Mouse (Mus musculus): ENCODE results near the gene Tcfl5. TPM values are rescaled to one million over a fixed set of nuclear protein-coding genes. Genes with fewer than 3 reads are reported as not detected.

Gene Tcfl5
- polyA plus RNA-seq, 1 experiment from 2014 or later = 0.13 TPM

DNA sequence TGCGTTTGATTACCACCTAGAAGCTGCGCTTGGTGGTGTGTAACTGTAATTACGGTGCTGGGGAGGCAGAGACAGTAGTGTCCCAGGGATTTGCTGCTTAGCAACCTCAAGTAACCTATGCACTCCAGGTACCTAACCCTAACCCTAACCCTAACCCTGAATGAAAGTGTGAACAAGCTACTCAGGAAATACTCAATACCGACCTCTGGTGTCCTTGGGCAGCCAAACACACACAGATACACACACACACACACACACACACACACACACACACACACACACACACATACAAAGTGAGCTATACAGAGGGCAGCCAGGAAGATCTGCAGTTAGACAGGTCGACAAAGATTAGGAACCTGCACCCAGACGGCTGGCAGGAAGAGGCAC is 53.8 kb downstream of the Tcfl5 start:
- H3K9me3 ChIP-seq (replicated peaks; ENCODE audit: low read length) = no peaks in the 10 kb centered on the region
- H3K4me3 ChIP-seq (replicated peaks; ENCODE audit: low read depth, low read length) = peak overlapping the region; percentile 68
- DNase-seq (ENCODE audit: low spot score) (no peak), ATAC-seq (replicated peaks; ENCODE audit: low FRiP score, low read depth) (no peak; the same call in 1 of the 2 replicates)
- H3K27me3 ChIP-seq (ENCODE audit: insufficient read depth, low read length) = no peaks in the 10 kb centered on the region
- H3K4me2 ChIP-seq (ENCODE audit: low read length) = peak overlapping the region; percentile 68
- H3K9ac ChIP-seq (ENCODE audit: low read depth, low read length) = peak overlapping the region; percentile 81
- peak overlapping the region; percentile 89 for H3K27ac ChIP-seq
- 54% methylated on average over 6 of the region's 6 CpGs for WGBS
- H3K36me3 ChIP-seq (ENCODE audit: insufficient read depth, low read length) = peaks cover 33% of the 10 kb centered on the region
- TF ChIP-seq CTCF (IDR thresholded peaks at IDR 0.05; ENCODE audit: low read depth) = peak; percentile 19; the same call in 1 of the 2 replicates
- H3K4me1 ChIP-seq (replicated peaks; ENCODE audit: insufficient read depth, low read length) = 0 out of 2 replicates have a peak, but pooled peaks cover 8% of the 10 kb centered on the region

DNA sequence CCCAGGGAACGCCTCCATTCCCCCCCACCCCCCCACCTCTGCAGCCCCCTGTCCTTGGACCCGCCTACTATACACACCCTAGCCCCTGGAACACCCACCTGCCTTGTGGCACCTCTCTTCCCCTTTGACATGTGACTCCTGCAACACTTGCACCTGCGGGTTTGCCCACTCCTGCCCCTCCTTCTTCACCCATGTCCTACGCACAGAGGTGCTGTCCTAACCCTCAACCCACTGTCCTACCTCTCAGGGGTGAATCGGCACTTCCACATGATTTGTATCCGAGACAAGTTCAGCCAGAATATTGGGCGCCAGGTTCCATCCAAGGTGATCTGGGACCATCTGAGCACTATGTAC is 59.4 kb downstream of the Tcfl5 start:
- H3K4me3 ChIP-seq (replicated peaks; ENCODE audit: low read depth, low read length) = peak overlapping the region; percentile 87
- DNase-seq (ENCODE audit: low spot score) (no peak), ATAC-seq (replicated peaks; ENCODE audit: low FRiP score, low read depth) (no peak; the same call in 1 of the 2 replicates)
- H3K9me3 ChIP-seq (replicated peaks; ENCODE audit: low read length) = no peaks in the 10 kb centered on the region
- TF ChIP-seq CTCF (IDR thresholded peaks at IDR 0.05; ENCODE audit: low read depth) = no peak
- H3K27ac ChIP-seq = no peak overlapping the region
- WGBS = 14% methylated on average over 7 of the region's 7 CpGs
- H3K27me3 ChIP-seq (ENCODE audit: insufficient read depth, low read length) = no peaks in the 10 kb centered on the region
- 0 out of 2 replicates have a peak, but pooled peaks cover 10% of the 10 kb centered on the region for H3K36me3 ChIP-seq (ENCODE audit: insufficient read depth, low read length)
- H3K4me2 ChIP-seq (ENCODE audit: low read length) = peak overlapping the region; percentile 97
- H3K9ac ChIP-seq (ENCODE audit: low read depth, low read length) = peak overlapping the region; percentile 93
- 0 out of 2 replicates have a peak, but pooled peaks cover 9% of the 10 kb centered on the region for H3K4me1 ChIP-seq (replicated peaks; ENCODE audit: insufficient read depth, low read length)

DNA sequence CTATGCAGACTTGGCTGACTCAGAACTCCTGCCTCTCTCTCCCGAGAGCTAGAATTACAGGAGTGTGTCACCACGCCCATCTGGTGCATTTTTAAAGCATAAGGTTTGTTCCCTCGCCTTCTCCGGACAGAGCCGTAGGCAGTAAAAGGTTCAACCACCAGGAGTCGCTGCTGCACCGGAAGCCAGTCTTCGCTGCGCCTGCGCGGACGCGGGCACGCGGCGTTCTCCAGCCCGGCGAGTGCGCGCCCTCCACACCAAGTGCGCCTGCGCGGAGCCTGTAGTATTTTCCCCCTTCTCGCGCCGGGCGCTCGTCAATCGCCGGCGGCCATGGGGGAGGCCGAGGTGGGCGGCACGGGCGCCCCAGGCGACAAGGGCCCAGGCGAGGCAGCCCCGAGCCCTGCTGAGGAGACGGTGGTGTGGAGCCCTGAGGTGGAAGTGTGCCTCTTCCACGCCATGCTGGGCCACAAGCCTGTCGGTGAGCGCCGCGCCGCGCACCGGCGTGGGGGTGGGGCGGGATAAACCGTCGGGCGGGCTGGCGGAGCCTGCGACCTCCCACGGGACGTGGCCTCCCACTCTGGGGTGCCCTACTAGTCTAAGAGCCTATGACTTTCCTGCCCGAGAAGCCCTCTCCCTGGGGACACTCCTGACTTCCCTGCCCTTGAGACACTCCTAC is 59.9 kb downstream of the Tcfl5 start:
- Histone ChIP-seq H3K9ac (ENCODE audit: low read depth, low read length) (peak overlapping the region; percentile 93), H3K36me3 (ENCODE audit: insufficient read depth, low read length) (0 out of 2 replicates have a peak, but pooled peaks cover 10% of the 10 kb centered on the region), H3K4me1 (replicated peaks; ENCODE audit: insufficient read depth, low read length) (0 out of 2 replicates have a peak, but pooled peaks cover 9% of the 10 kb centered on the region), H3K4me3 (replicated peaks; ENCODE audit: low read depth, low read length) (peak overlapping the region; percentile 87), H3K27me3 (ENCODE audit: insufficient read depth, low read length) (no peaks in the 10 kb centered on the region), H3K27ac (peak overlapping the region; percentile 70; the same call in 1 of the 2 replicates), H3K4me2 (ENCODE audit: low read length) (peak overlapping the region; percentile 97), H3K9me3 (replicated peaks; ENCODE audit: low read length) (no peaks in the 10 kb centered on the region)
- TF ChIP-seq CTCF (IDR thresholded peaks at IDR 0.05; ENCODE audit: low read depth) = peak; percentile 99
- ATAC-seq (replicated peaks; ENCODE audit: low FRiP score, low read depth) (peak; percentile 83), DNase-seq (ENCODE audit: low spot score) (peak; percentile 98)
- under 1% methylated on average over 42 of the region's 57 CpGs for WGBS

- Histone ChIP-seq H3K27me3 (ENCODE audit: insufficient read depth, low read length) (no peaks in the 10 kb centered on the region), H3K9me3 (replicated peaks; ENCODE audit: low read length) (no peaks in the 10 kb centered on the region), H3K4me2 (ENCODE audit: low read length) (no peak within 1 kb of the TSS), H3K36me3 (ENCODE audit: insufficient read depth, low read length) (0 out of 2 replicates have a peak, but pooled peaks cover 7% of the 10 kb centered on the region), H3K4me3 (replicated peaks; ENCODE audit: low read depth, low read length) (no peak within 1 kb of the TSS), H3K4me1 (replicated peaks; ENCODE audit: insufficient read depth, low read length) (0 out of 2 replicates have a peak, but pooled peaks cover 9% of the 10 kb centered on the region), H3K27ac (no peak within 1 kb of the TSS), H3K9ac (ENCODE audit: low read depth, low read length) (no peak within 1 kb of the TSS)
- DNase-seq (ENCODE audit: low spot score) (no peak), ATAC-seq (replicated peaks; ENCODE audit: low FRiP score, low read depth) (no peak)
- WGBS = 59% methylated on average over 3 of the region's 3 CpGs
- TF ChIP-seq CTCF (IDR thresholded peaks at IDR 0.05; ENCODE audit: low read depth) = no peak
Measured at GRCm38 (mm10) chr2:180581002-180581401, 61.5 kb downstream of the Tcfl5 start, which contains the start of gene Mrgbp. Gene Mrgbp (plus strand): TSS chr2:180581304.

- DNase-seq (ENCODE audit: low spot score) (peak; percentile 90), ATAC-seq (replicated peaks; ENCODE audit: low FRiP score, low read depth) (no peak)
- Histone ChIP-seq H3K4me3 (replicated peaks; ENCODE audit: low read depth, low read length) (no peak overlapping the region), H3K4me1 (replicated peaks; ENCODE audit: insufficient read depth, low read length) (0 out of 2 replicates have a peak, but pooled peaks cover 6% of the 10 kb centered on the region), H3K36me3 (ENCODE audit: insufficient read depth, low read length) (no peaks in the 10 kb centered on the region), H3K4me2 (ENCODE audit: low read length) (no peak overlapping the region), H3K9me3 (replicated peaks; ENCODE audit: low read length) (no peaks in the 10 kb centered on the region), H3K27me3 (ENCODE audit: insufficient read depth, low read length) (no peaks in the 10 kb centered on the region), H3K27ac (no peak overlapping the region), H3K9ac (ENCODE audit: low read depth, low read length) (no peak overlapping the region)
- TF ChIP-seq CTCF (IDR thresholded peaks at IDR 0.05; ENCODE audit: low read depth) = peak; percentile 96
- WGBS = 3% methylated on average over 3 of the region's 3 CpGs
Measured at GRCm38 (mm10) chr2:180578686-180579085, 63.8 kb downstream of the Tcfl5 start.

GRCm38 (mm10) chr2:180576482-180576881 is 66.0 kb downstream of the Tcfl5 start:
- H3K9me3 ChIP-seq (replicated peaks; ENCODE audit: low read length) = no peaks in the 10 kb centered on the region
- no peak for ATAC-seq (replicated peaks; ENCODE audit: low FRiP score, low read depth)
- WGBS = 41% methylated on average over 4 of the region's 4 CpGs
- H3K27me3 ChIP-seq (ENCODE audit: insufficient read depth, low read length) = no peaks in the 10 kb centered on the region
- H3K4me2 ChIP-seq (ENCODE audit: low read length) = no peak overlapping the region
- no peak for DNase-seq (ENCODE audit: low spot score)
- TF ChIP-seq CTCF (IDR thresholded peaks at IDR 0.05; ENCODE audit: low read depth) = no peak
- no peak overlapping the region for H3K27ac ChIP-seq
- H3K4me3 ChIP-seq (replicated peaks; ENCODE audit: low read depth, low read length) = no peak overlapping the region
- no peak overlapping the region for H3K9ac ChIP-seq (ENCODE audit: low read depth, low read length)
- H3K4me1 ChIP-seq (replicated peaks; ENCODE audit: insufficient read depth, low read length) = peaks cover 3% of the 10 kb centered on the region; the same call in 1 of the 2 replicates
- H3K36me3 ChIP-seq (ENCODE audit: insufficient read depth, low read length) = no peaks in the 10 kb centered on the region

Other genes with a start within 250 kb of the Tcfl5 start
- gene Slco4a1, start 186.5 kb downstream of the Tcfl5 start, polyA plus RNA-seq (2015; fragmentation: Nextera tagmentation; extraction: Ambion mirVana) = 11.9 and 12.7 TPM in 2 replicates
- gene Ntsr1, start 142.7 kb downstream of the Tcfl5 start, polyA plus RNA-seq (2015; fragmentation: Nextera tagmentation; extraction: Ambion mirVana) = 4.4 and 4.9 TPM in 2 replicates
- gene Mrgbp, start 61.4 kb downstream of the Tcfl5 start, polyA plus RNA-seq (2015; fragmentation: Nextera tagmentation; extraction: Ambion mirVana) = 32.1 and 34.1 TPM in 2 replicates
- 52.1 and 54.5 TPM in 2 replicates for gene Ogfr, start 53.5 kb downstream of the Tcfl5 start, polyA plus RNA-seq (2015; fragmentation: Nextera tagmentation; extraction: Ambion mirVana)
- 4.0 and 5.1 TPM in 2 replicates for gene Col9a3, start 44.9 kb downstream of the Tcfl5 start, polyA plus RNA-seq (2015; fragmentation: Nextera tagmentation; extraction: Ambion mirVana)
- gene Dido1, start 67.3 kb upstream of the Tcfl5 start, polyA plus RNA-seq (2015; fragmentation: Nextera tagmentation; extraction: Ambion mirVana) = 17.7 and 18.0 TPM in 2 replicates
- 48.1 and 51.0 TPM in 2 replicates for gene Gid8, start 67.4 kb upstream of the Tcfl5 start, polyA plus RNA-seq (2015; fragmentation: Nextera tagmentation; extraction: Ambion mirVana)
- 0.55 and 0.61 TPM in 2 replicates for gene Slc17a9, start 82.6 kb upstream of the Tcfl5 start, polyA plus RNA-seq (2015; fragmentation: Nextera tagmentation; extraction: Ambion mirVana)
- gene Bhlhe23, start 134.2 kb upstream of the Tcfl5 start, polyA plus RNA-seq (2015; fragmentation: Nextera tagmentation; extraction: Ambion mirVana) = not detected in 2 replicates